Mouse (Mus musculus): ENCODE measurements around the gene Flrt1.

Flrt1 gene

GRCm38 (mm10) chr19:7130317-7130716, 24.8 kb upstream of the Flrt1 start:
- DNase-seq (ENCODE audit: low spot score in 2 of 2) = peak in 1 of 2 experiments; percentile 14

GRCm38 (mm10) chr19:7128551-7129475, 23.3 kb upstream of the Flrt1 start:
- no peak for DNase-seq (ENCODE audit: low spot score in 2 of 2)

- no peak for DNase-seq (ENCODE audit: low spot score in 2 of 2)
These were observed 21.4 kb upstream of the Flrt1 start for GRCm38 (mm10) chr19:7126933-7127332.

GRCm38 (mm10) chr19:7126209-7126608, 20.7 kb upstream of the Flrt1 start:
- no peak for DNase-seq (ENCODE audit: low spot score in 2 of 2)

GRCm38 (mm10) chr19:7125526-7126156, 20.1 kb upstream of the Flrt1 start:
- DNase-seq (ENCODE audit: low spot score in 2 of 2) = no peak

- DNase-seq (ENCODE audit: low spot score in 2 of 2) = no peak
These were observed 17.3 kb upstream of the Flrt1 start for GRCm38 (mm10) chr19:7122698-7123306.

- no peak for DNase-seq (ENCODE audit: low spot score in 2 of 2)
These were observed 16.7 kb upstream of the Flrt1 start for GRCm38 (mm10) chr19:7122277-7122676.

- DNase-seq (ENCODE audit: low spot score in 2 of 2) = no peak
These were observed 15.7 kb upstream of the Flrt1 start for GRCm38 (mm10) chr19:7121252-7121651.

- no peak for DNase-seq (ENCODE audit: low spot score in 2 of 2)
These were observed 12.3 kb upstream of the Flrt1 start for GRCm38 (mm10) chr19:7117653-7118307.

GRCm38 (mm10) chr19:7117141-7117540, 11.6 kb upstream of the Flrt1 start:
- DNase-seq (ENCODE audit: low spot score in 2 of 2) = no peak

- DNase-seq (ENCODE audit: low spot score in 2 of 2) = peak; percentile 23 to 26
These were observed 10.7 kb upstream of the Flrt1 start for GRCm38 (mm10) chr19:7116038-7116731.

- no peak for DNase-seq (ENCODE audit: low spot score in 2 of 2)
These were observed 8.0 kb upstream of the Flrt1 start for GRCm38 (mm10) chr19:7113574-7113973.

GRCm38 (mm10) chr19:7112628-7113027, 7.1 kb upstream of the Flrt1 start:
- DNase-seq (ENCODE audit: low spot score in 2 of 2) = no peak

GRCm38 (mm10) chr19:7111710-7112109, 6.2 kb upstream of the Flrt1 start:
- no peak for DNase-seq (ENCODE audit: low spot score in 2 of 2)

- DNase-seq (ENCODE audit: low spot score in 2 of 2) = no peak
These were observed 5.8 kb upstream of the Flrt1 start for GRCm38 (mm10) chr19:7111309-7111708.

- DNase-seq (ENCODE audit: low spot score in 2 of 2) = no peak
These were observed 5.3 kb upstream of the Flrt1 start for GRCm38 (mm10) chr19:7110875-7111274.

GRCm38 (mm10) chr19:7110097-7110496, 4.6 kb upstream of the Flrt1 start:
- DNase-seq (ENCODE audit: low spot score in 2 of 2) = no peak

GRCm38 (mm10) chr19:7108114-7108905, 2.8 kb upstream of the Flrt1 start:
- no peak for DNase-seq (ENCODE audit: low spot score in 2 of 2)

- DNase-seq (ENCODE audit: low spot score in 2 of 2) = no peak
These were observed 1.6 kb upstream of the Flrt1 start for GRCm38 (mm10) chr19:7107174-7107573.

GRCm38 (mm10) chr19:7106566-7106965, 1.0 kb upstream of the Flrt1 start:
- no peak for DNase-seq (ENCODE audit: low spot score in 2 of 2)

GRCm38 (mm10) chr19:7103993-7104401, 1.5 kb downstream of the Flrt1 start:
- no peak for DNase-seq (ENCODE audit: low spot score in 2 of 2)

Measured in natural killer cell, adult 2 months (primary cell).